Mouse (Mus musculus) B cell, adult 2 months (primary cell): Measurements from ENCODE around the gene Slc44a5.
"Not testable (repeated sequence)": the region's sequence is repeated elsewhere in the genome, so short reads cannot be mapped to it uniquely, and the experiment has no call there.

Experiments
- DNase-seq, 2 experiments: peaks; one replicate each; pipeline ENCODE4 v3.0.0; 2022

The Slc44a5 gene

GRCm38 (mm10) chr3:154111221-154111620 lies 138.0 kb downstream of the Slc44a5 start:
- no peak for DNase-seq

GRCm38 (mm10) chr3:154114991-154115390 lies 141.8 kb downstream of the Slc44a5 start:
- no peak for DNase-seq

GRCm38 (mm10) chr3:154115478-154115877 lies 142.2 kb downstream of the Slc44a5 start:
- DNase-seq, result no peak

DNA sequence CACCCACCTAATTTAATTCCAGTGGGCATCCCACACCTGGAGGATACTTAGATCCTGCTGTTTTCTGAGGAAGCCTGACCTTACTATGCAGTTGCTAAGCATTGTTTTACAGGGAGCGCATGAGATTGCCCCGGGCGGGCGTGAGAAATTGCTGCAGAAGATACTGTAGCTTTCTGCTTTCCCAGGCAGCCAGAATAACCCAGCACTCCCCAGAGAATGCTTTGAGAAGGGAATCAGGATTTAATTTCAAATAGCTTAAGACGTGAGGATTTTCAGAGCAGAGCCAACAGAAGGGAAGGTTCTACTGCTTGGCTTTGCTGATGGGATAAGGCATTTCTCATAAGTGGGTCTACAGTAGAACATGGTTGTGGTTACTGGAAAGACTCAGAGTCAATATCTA lies 142.8 kb downstream of the Slc44a5 start:
- DNase-seq, result no peak

DNA sequence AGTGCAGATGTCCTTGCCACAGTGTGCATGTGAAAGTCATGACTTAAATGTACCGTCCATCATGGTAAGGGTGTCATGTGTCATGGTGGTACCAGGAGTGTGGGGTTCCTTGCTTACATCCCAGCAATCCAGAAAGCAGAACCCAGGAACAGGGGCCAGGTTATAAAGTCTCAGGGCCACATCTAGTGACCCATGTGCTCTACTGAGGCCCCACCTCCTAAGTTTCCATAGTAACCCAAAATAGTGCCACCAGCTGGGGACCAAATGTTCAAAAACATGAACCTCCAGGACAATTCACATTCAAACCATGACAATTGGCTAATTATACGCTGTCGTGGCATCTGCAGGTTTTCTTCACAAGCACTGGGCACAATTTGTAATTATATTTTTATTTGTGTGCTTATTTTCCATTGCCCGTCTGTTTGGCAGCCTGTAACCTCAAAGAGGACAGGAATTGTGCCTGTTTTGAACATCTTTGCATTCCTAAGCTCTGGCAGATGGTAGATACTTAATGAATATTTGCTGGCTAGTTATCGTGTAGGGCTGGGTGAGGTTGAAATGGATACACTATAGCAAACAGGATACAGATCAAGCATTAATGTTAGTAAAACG lies 145.9 kb downstream of the Slc44a5 start:
- no peak for DNase-seq

- no peak for DNase-seq
Observed at GRCm38 (mm10) chr3:154122531-154122930, 149.3 kb downstream of the Slc44a5 start.

DNA sequence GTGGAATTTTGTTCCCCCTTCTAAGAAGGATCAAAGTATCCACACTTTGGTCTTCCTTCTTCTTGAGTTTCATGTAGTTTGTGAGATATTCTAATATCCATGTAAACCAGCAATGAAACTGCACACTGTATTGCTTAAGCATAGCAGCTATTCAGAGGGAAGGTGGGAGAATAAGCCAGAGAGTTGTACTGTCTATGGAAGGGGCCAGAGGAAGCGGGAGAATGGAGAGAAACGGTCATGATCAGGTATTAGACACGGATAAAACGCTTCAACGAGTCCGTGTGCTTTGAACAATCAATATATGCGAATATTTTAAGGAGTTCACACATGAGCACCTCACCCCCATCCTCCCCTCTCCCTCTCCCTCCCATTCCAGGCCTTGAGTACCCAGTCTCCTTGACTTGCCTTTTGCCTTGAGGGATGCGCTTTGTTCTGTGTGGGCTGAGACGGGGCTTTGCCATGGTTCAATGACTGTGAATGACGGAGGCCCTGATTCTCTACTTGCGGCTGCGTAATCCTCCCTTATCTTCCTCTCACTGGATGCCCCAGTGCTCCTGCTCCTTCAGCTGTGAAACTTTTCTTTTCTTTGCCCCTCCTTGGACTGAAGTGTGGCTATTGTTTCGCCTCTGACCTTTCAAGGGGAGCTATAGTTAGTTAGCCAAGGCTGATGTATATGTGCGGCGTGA lies 151.8 kb downstream of the Slc44a5 start:
- DNase-seq, result no peak

- no peak for DNase-seq
Observed at GRCm38 (mm10) chr3:154125768-154126376, 152.6 kb downstream of the Slc44a5 start.

GRCm38 (mm10) chr3:154127246-154127645 lies 154.0 kb downstream of the Slc44a5 start:
- DNase-seq, result no peak

DNA sequence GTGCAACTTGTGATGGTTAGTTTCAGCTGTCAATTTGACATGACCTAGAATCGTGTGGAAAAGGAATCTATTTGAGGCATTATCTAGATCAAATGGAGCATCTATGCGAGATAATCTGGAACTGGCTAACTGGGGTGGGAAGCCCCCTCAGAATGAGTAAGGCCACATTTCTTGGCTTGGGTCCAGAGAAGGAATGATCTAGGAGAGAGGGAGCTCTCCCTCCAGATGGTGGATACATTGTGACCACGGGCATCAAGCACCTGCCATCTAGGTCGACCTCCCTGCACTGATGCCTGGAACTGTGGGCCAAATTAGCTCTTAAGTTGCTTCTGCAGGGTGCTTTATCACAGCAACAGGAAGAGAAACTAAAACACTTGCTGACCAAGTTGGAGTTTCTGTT lies 155.8 kb downstream of the Slc44a5 start:
- no peak for DNase-seq

- no peak for DNase-seq
Observed at GRCm38 (mm10) chr3:154130431-154131114, 157.3 kb downstream of the Slc44a5 start.

DNA sequence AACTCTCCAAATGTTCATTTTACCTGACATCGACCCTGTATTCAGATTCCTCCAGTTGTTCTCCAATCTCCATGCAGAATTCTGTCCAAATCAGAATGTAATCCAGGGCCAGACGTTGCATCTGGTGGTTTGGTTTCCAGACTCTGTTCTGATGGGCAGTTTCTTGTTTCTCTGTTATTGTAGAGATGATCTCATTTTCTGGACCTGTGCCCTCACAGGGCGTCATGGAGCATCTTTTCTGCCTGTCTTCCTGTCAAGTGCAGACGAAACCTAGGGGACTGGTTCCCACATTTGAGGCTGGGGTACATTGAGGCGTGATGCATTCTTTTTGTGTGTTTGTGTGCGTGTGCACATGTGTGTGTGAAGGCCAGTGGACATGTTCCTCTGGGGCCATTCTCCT lies 160.8 kb downstream of the Slc44a5 start:
- no peak for DNase-seq

DNA sequence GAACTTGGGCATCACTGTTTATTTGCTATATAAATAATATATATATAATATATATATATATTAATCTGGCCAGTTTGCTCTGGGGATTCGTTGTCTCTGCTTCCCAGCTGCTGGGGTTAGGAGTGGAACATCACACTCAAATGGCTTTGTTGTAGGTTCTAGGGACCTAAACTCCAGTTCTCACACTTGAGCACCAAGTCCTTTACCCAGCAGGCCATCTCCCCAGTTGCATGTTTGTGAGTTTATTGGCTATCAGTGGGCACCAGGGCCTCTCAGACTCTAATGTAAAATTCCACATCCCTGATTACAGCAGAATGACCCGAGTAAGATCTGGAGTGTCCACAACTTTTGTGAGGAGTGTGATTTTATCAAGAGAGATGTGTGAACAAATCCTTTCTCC lies 161.5 kb downstream of the Slc44a5 start:
- no peak for DNase-seq

GRCm38 (mm10) chr3:154136501-154136900 lies 163.3 kb downstream of the Slc44a5 start:
- DNase-seq, result no peak

DNA sequence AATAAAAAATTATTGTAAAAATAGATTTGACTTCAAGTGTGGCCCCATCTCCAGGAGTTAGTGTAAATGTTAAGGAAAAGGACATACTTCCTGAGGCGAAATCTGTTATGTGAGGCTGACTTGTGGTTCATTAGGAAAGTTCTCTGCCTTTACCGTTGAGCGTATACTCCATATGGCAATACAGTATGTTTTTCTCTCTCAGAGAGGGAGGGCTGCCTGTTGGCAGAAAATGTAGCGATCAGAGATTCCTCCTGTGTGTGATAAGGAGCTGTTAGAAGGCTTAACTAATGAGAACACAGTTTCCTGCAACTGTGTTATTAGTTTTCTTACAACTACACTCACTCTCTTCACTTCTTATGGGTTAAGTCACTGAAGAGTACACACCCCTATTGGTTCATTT lies 168.1 kb downstream of the Slc44a5 start:
- no peak for DNase-seq

DNA sequence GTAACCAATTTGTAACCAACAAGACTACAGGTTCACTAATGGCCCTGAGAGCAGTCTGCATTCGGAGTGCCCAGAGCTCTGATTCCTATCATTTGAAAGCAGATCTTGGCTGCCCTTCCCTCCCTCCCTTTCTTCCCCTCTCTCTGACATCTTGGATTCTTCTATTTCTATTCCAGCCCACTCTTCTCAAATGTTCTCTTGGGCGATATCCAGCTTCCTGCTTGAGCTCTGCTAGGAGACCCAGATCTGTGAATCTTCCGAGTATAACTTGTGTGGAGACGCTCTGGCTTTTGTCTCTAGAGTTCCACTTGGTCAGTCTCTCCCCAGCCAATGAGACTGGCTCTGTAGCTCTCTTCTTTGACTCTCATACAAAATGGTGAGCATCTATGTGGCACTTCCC lies 169.4 kb downstream of the Slc44a5 start:
- DNase-seq, result no peak

GRCm38 (mm10) chr3:154145750-154146149 lies 172.5 kb downstream of the Slc44a5 start:
- DNase-seq, result no peak

DNA sequence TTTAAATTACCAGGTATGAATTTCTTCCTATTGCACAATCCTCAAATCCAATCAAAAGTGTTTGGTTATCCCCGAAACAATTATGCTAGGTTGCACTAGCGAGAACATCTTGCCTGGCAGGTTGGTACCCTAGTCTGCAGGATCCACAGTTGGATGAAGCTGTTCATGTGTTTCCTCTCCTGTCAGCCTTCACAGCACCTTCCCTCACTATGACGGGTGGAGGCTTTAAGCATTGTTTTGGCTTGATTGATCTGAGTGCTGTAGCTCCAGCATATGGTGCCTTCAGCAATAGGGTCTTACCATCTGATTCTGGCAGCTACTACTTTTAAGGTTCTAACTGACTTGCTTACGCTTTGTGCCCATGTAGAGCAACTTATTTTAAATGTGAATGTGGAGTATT lies 176.5 kb downstream of the Slc44a5 start:
- no peak for DNase-seq

DNA sequence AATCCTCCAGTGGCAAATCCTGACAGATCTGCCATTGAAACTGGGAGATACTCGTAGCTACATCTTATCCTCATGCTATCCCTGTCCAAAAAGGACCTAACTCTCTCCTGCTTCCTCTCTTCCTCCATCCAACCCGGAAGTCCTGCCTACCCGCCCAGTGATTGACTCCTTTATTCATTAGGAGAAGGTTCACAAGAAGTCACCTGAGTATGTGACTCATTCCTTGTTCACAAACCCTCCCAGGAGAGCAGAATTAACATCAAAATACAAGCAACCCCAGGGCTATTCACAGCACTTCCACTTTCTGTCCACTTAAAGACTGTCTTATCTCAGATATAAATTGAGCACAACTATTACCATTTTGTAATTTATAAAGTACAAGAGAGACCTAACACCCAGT lies 180.3 kb downstream of the Slc44a5 start:
- not testable (repeated sequence) for DNase-seq

DNA sequence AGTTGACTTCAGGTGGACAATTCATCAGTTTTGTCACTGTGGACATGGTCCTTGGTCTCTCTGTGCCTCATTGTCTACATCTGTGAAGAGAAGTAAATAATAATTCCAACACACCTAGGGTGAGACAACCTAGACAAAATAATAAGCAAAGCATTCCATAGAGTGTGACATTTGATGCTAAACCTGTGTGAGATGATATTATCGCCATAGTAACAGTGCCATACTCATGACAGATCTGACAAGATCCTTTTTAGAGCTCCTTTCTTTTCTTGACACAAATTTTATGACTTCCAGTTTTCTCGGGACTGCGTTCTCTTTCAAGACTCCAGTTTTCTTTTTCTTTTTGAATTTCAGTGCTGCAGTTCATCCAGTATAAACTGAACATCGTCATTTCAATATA lies 192.6 kb downstream of the Slc44a5 start:
- no peak for DNase-seq

DNA sequence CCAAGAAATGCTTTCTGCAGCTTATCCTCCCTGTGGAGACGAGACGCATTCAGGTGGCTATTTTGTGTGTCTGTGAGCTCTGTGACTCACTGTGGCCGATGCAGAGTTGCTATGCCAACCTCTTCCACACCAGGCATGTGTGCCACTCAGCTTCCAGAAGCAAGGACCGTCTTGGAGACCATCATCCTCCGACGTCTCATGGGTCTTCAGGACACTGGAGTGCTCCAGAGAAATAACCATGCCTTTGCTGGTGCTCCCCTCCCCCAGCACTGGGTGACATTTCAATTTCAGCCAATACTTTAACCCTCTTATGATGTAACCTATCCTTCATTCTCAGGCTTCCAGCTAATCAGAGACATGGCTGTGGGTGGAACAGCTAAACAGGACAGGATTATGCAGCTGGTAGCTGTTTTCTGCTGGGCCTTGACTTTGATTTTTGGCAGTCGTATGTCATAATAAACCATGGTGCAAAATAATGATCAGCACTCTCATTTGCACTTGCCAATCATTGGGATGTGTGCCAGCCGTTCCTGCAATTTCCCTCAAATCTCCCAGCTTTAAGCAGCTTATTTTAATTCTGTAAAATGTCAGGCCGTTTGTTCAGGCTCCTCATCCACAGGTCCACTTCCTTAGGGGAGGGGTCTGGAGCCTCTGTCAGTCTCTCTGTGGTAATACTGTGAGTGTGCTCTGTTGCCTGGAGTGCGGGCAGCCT lies 198.8 kb downstream of the Slc44a5 start:
- no peak for DNase-seq

DNA sequence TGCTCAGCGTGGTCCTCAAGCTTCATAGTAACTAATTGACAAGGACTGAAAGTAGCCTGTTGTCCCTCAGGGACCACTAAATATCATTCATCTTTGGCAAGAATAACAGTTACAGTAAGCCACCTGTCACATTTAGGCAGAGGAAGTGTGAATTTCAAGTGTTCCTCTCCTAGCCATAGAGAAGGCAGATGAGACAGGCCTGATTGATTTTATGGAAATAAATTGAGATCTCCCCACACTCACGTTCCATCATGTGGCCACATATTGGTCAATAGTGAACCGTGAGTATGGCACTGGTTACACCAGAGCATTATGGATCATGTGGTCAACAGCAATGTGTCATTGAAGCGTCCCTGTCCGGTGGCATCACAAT lies 199.3 kb downstream of the Slc44a5 start:
- no peak for DNase-seq

DNA sequence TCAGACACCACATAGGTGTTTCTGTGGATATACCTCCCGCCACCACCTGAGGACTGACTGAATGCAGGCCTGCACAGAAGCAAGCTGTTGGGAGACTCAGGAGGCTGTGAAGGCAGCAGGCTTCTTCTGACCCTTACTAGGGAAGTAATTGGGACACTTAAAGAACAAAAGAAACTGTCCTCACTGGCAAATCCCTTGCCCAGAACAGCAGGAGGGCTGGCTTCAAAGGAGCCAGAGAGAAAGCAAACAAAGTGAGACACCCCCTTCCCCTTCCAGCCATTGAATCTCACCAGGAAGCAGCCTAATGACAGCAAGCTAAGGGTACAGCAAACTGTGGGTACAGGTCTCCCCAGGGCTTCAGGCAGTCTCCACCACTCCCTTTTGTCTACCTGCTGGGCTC lies 200.3 kb downstream of the Slc44a5 start:
- no peak for DNase-seq
